Mouse (Mus musculus) bone marrow, adult 2 months (tissue): ENCODE data around the gene Tceal9.

ENCODE experiments used
- CTCF ChIP-seq: fragments of 200-500 bp; IDR thresholded peaks from 2 replicates; pipeline ENCODE4 v1.5.1; 2011; ENCODE audit warnings: low read length, control low read depth; ENCODE audit not compliant: control insufficient read depth, insufficient read depth
- POLR2A ChIP-seq: fragments of 200-500 bp; IDR thresholded peaks from 2 replicates; pipeline ENCODE4 v1.6.1; 2011; ENCODE audit warnings: low read depth, mild to moderate bottlenecking, control low read depth, low read length, borderline replicate concordance; ENCODE audit not compliant: control insufficient read depth

- TF ChIP-seq CTCF (no peak), POLR2A (no peak)
These were observed 31.5 kb upstream of the Tceal9 start for GRCm38 (mm10) chrX:136213396-136213795.
